Mouse (Mus musculus) cortical plate, adult 2 months (tissue): ENCODE measurements around the gene Atf6.

Experiments used
- CTCF ChIP-seq: fragments of 200-500 bp; IDR thresholded peaks from 2 replicates; pipeline ENCODE4 v1.5.1; 2011; ENCODE audit warnings: mild to moderate bottlenecking, control low read depth, low read length; ENCODE audit not compliant: insufficient read depth; ENCODE audit errors: extremely low read depth
- POLR2A ChIP-seq: fragments of 200-500 bp; IDR thresholded peaks from 2 replicates; pipeline ENCODE4 v1.6.1; 2011; ENCODE audit warnings: mild to moderate bottlenecking, low read length, control low read depth; ENCODE audit not compliant: insufficient read depth; ENCODE audit errors: extremely low read depth

GRCm38 (mm10) chr1:170807600-170808270 lies 59.8 kb downstream of the Atf6 start:
- TF ChIP-seq CTCF = no peak
- no peak for TF ChIP-seq POLR2A
